In genomic region chr17:35822564-35822963, GRCm38 (mm10) we compare ENCODE assay signal across 8 mouse cellular contexts. TPM values are rescaled to one million over a fixed set of nuclear protein-coding genes. Genes with fewer than 3 reads are reported as not detected.
DNase-seq lines count a peak whose midpoint lies in the region; ATAC-seq and TF ChIP-seq lines count a peak whose summit lies in the region.

No protein-coding gene starts in this region.

- WGBS in heart, embryonic 15.5 days, result 2% methylated on average over 11 of the region's 11 CpGs
- 3% methylated on average over 11 of the region's 11 CpGs for WGBS in forebrain, embryonic 13.5 days
- WGBS in liver, embryonic 14.5 days (ENCODE audit: insufficient replicate concordance), result 2% methylated on average over 11 of the region's 11 CpGs

- TF ChIP-seq CTCF in ES-Bruce4 (IDR thresholded peaks at IDR 0.05; ENCODE audit: low read depth, low read length), result no peak
- TF ChIP-seq CTCF in liver, embryonic 14.5 days (IDR thresholded peaks at IDR 0.05; ENCODE audit: low read depth), result no peak

- TF ChIP-seq POLR2A in ES-Bruce4 (IDR thresholded peaks at IDR 0.05; ENCODE audit: insufficient read depth, low read length), result no peak

- H3K27me3 ChIP-seq in heart, embryonic 15.5 days, result no peaks in the 10 kb centered on the region
- no peaks in the 10 kb centered on the region for H3K27me3 ChIP-seq in ES-Bruce4 (ENCODE audit: control insufficient read depth, insufficient read depth, low read length, poor library complexity, severe bottlenecking)
- peaks cover 11% of the 10 kb centered on the region; the same call in 1 of the 2 replicates for H3K27me3 ChIP-seq in forebrain, embryonic 13.5 days
- H3K27me3 ChIP-seq in liver, embryonic 14.5 days (ENCODE audit: control insufficient read depth, insufficient read depth, low read length), result no peaks in the 10 kb centered on the region

- H3K4me2 ChIP-seq in heart, embryonic 15.5 days, result peak overlapping the region; percentile 82
- peak overlapping the region; percentile 96 for H3K4me2 ChIP-seq in forebrain, embryonic 13.5 days
- peak overlapping the region; percentile 97 for H3K4me2 ChIP-seq in liver, embryonic 14.5 days (ENCODE audit: low read depth)

- peaks cover 21% of the 10 kb centered on the region for H3K36me3 ChIP-seq in heart, embryonic 15.5 days
- H3K36me3 ChIP-seq in ES-Bruce4 (ENCODE audit: control insufficient read depth, insufficient read depth, low read length, poor library complexity, severe bottlenecking), result no peaks in the 10 kb centered on the region; the same call in 1 of the 2 replicates
- peaks cover 25% of the 10 kb centered on the region for H3K36me3 ChIP-seq in forebrain, embryonic 13.5 days (ENCODE audit: poor library complexity, severe bottlenecking)
- H3K36me3 ChIP-seq in liver, embryonic 14.5 days (replicated peaks; ENCODE audit: control insufficient read depth, insufficient read depth, low read depth), result peaks cover 5% of the 10 kb centered on the region

- DNase-seq in heart, postnatal 4 days, result no peak
- no peak for DNase-seq in liver, embryonic 14.5 days (ENCODE audit: low read depth in 3 of 3, low spot score in 3 of 3)
- DNase-seq in right cerebral cortex, postnatal 14 days, result no peak
- no peak for DNase-seq in spleen, postnatal 4 days (ENCODE audit: low spot score in 2 of 2)
- DNase-seq in layer of hippocampus, postnatal 36 days, result no peak

- H3K9ac ChIP-seq in heart, embryonic 15.5 days, result peak overlapping the region; percentile 78
- peak overlapping the region; percentile 77 for H3K9ac ChIP-seq in ES-Bruce4 (ENCODE audit: low read depth, poor library complexity, severe bottlenecking)
- peak overlapping the region; percentile 75 for H3K9ac ChIP-seq in forebrain, embryonic 13.5 days
- peak overlapping the region; percentile 82 for H3K9ac ChIP-seq in liver, embryonic 14.5 days (replicated peaks)

- H3K4me1 ChIP-seq in heart, embryonic 15.5 days (replicated peaks), result peaks cover 22% of the 10 kb centered on the region
- H3K4me1 ChIP-seq in ES-Bruce4 (ENCODE audit: control insufficient read depth, insufficient read depth, low read length), result peaks cover 2% of the 10 kb centered on the region
- peaks cover 35% of the 10 kb centered on the region for H3K4me1 ChIP-seq in forebrain, embryonic 13.5 days
- peaks cover 35 to 44% of the 10 kb centered on the region in 2 experiments for H3K4me1 ChIP-seq in liver, embryonic 14.5 days (replicated peaks; ENCODE audit: control insufficient read depth in 2 of 2, insufficient read depth in 2 of 2, low read length in 1 of 2)

- H3K27ac ChIP-seq in heart, embryonic 15.5 days, result peak overlapping the region; percentile 88
- no peak overlapping the region for H3K27ac ChIP-seq in ES-Bruce4 (ENCODE audit: insufficient read depth, low read length)
- H3K27ac ChIP-seq in forebrain, embryonic 13.5 days, result peak overlapping the region; percentile 59
- H3K27ac ChIP-seq in liver, embryonic 14.5 days, result peak overlapping the region; percentile 94

- no peaks in the 10 kb centered on the region for H3K9me3 ChIP-seq in heart, embryonic 15.5 days (replicated peaks)
- no peaks in the 10 kb centered on the region for H3K9me3 ChIP-seq in ES-Bruce4 (replicated peaks; ENCODE audit: control insufficient read depth, insufficient read depth, low read length, poor library complexity, severe bottlenecking)
- no peaks in the 10 kb centered on the region for H3K9me3 ChIP-seq in forebrain, embryonic 13.5 days (replicated peaks)
- no peaks in the 10 kb centered on the region for H3K9me3 ChIP-seq in liver, embryonic 14.5 days (ENCODE audit: control insufficient read depth, low read length)

- H3K4me3 ChIP-seq in heart, embryonic 15.5 days, result peak overlapping the region; percentile 75
- peak overlapping the region; percentile 83 for H3K4me3 ChIP-seq in ES-Bruce4 (ENCODE audit: low read depth, low read length)
- peak overlapping the region; percentile 64 for H3K4me3 ChIP-seq in forebrain, embryonic 13.5 days
- H3K4me3 ChIP-seq in liver, embryonic 14.5 days (ENCODE audit: insufficient read depth in 1 of 2, low read depth in 2 of 2, low read length in 2 of 2), result peak overlapping the region; percentile 89 to 94

- ATAC-seq in heart, embryonic 15.5 days (replicated peaks; ENCODE audit: insufficient number of reproducible peaks, insufficient read depth, low FRiP score, low read depth), result no peak
- ATAC-seq in forebrain, embryonic 13.5 days, result 0 out of 2 replicates have a peak, but pooled peaks have one; percentile 3
- no peak for ATAC-seq in liver, embryonic 14.5 days (ENCODE audit: insufficient read depth)

- TF ChIP-seq EP300 in ES-Bruce4 (IDR thresholded peaks at IDR 0.05; ENCODE audit: insufficient read depth, low read depth, low read length), result no peak
- no peak for TF ChIP-seq EP300 in liver, embryonic 14.5 days (IDR thresholded peaks at IDR 0.05; ENCODE audit: low read depth)

RNA-seq across cellular contexts. Expression of gene Flot1, which starts 0.5 kb away (rescaled TPM):
- 103 and 109 TPM in 2 replicates for polyA plus RNA-seq in heart, embryonic 15.5 days (2015; fragmentation: Nextera tagmentation; extraction: Ambion mirVana)
- total RNA-seq in heart, postnatal 4 days (2021), result 100 to 1,000 TPM in 1 of 2 experiments, 10 to 100 TPM in 1; 97.8 to 105 TPM
- polyA plus RNA-seq in ES-Bruce4 (2011; ENCODE audit: insufficient read depth, insufficient read length, low read depth, missing spikeins), result 46.8 and 47.4 TPM in 2 replicates
- 57.0 and 57.7 TPM in 2 replicates for polyA plus RNA-seq in forebrain, embryonic 13.5 days (2015; fragmentation: Nextera tagmentation; extraction: Ambion mirVana)
- 22.4 and 34.7 TPM in 2 replicates for polyA plus RNA-seq in liver, embryonic 14.5 days (2012; rRNA removed)
- 27.8 and 29.2 TPM in 2 replicates for polyA plus RNA-seq in liver, embryonic 14.5 days (2014; fragmentation: Nextera tagmentation; extraction: Ambion mirVana)
- 100 to 1,000 TPM; 124 to 132 TPM for total RNA-seq in layer of hippocampus, postnatal 36 days (2021)

RNA-seq across cellular contexts. Expression of gene Ier3, which starts 1.1 kb away (rescaled TPM):
- polyA plus RNA-seq in heart, embryonic 15.5 days (2015; fragmentation: Nextera tagmentation; extraction: Ambion mirVana), result 49.7 and 56.5 TPM in 2 replicates
- 10 to 100 TPM; 39.7 to 42.5 TPM for total RNA-seq in heart, postnatal 4 days (2021)
- 31.3 and 35.5 TPM in 2 replicates for polyA plus RNA-seq in ES-Bruce4 (2011; ENCODE audit: insufficient read depth, insufficient read length, low read depth, missing spikeins)
- polyA plus RNA-seq in forebrain, embryonic 13.5 days (2015; fragmentation: Nextera tagmentation; extraction: Ambion mirVana), result 4.5 and 5.2 TPM in 2 replicates
- polyA plus RNA-seq in liver, embryonic 14.5 days (2012; rRNA removed), result 10.2 and 11.0 TPM in 2 replicates
- 11.6 and 13.2 TPM in 2 replicates for polyA plus RNA-seq in liver, embryonic 14.5 days (2014; fragmentation: Nextera tagmentation; extraction: Ambion mirVana)
- 1 to 10 TPM; 4.2 to 6.5 TPM for total RNA-seq in layer of hippocampus, postnatal 36 days (2021)

RNA-seq across cellular contexts. Expression of gene Tubb5, which starts 15.5 kb away (rescaled TPM):
- 567 and 662 TPM in 2 replicates for polyA plus RNA-seq in heart, embryonic 15.5 days (2015; fragmentation: Nextera tagmentation; extraction: Ambion mirVana)
- total RNA-seq in heart, postnatal 4 days (2021), result 100 to 1,000 TPM; 908 to 913 TPM
- polyA plus RNA-seq in ES-Bruce4 (2011; ENCODE audit: insufficient read depth, insufficient read length, low read depth, missing spikeins), result 1,430 and 1,461 TPM in 2 replicates
- polyA plus RNA-seq in forebrain, embryonic 13.5 days (2015; fragmentation: Nextera tagmentation; extraction: Ambion mirVana), result 1,790 and 1,841 TPM in 2 replicates
- 460 and 467 TPM in 2 replicates for polyA plus RNA-seq in liver, embryonic 14.5 days (2012; rRNA removed)
- polyA plus RNA-seq in liver, embryonic 14.5 days (2014; fragmentation: Nextera tagmentation; extraction: Ambion mirVana), result 330 and 363 TPM in 2 replicates
- 100 to 1,000 TPM; 360 to 381 TPM for total RNA-seq in layer of hippocampus, postnatal 36 days (2021)

RNA-seq across cellular contexts. Expression of gene Mdc1, which starts 18.8 kb away (rescaled TPM):
- polyA plus RNA-seq in heart, embryonic 15.5 days (2015; fragmentation: Nextera tagmentation; extraction: Ambion mirVana), result 12.6 and 17.0 TPM in 2 replicates
- 10 to 100 TPM; 37.9 to 40.6 TPM for total RNA-seq in heart, postnatal 4 days (2021)
- polyA plus RNA-seq in ES-Bruce4 (2011; ENCODE audit: insufficient read depth, insufficient read length, low read depth, missing spikeins), result 131 and 147 TPM in 2 replicates
- 15.1 and 18.4 TPM in 2 replicates for polyA plus RNA-seq in forebrain, embryonic 13.5 days (2015; fragmentation: Nextera tagmentation; extraction: Ambion mirVana)
- 9.2 and 10.0 TPM in 2 replicates for polyA plus RNA-seq in liver, embryonic 14.5 days (2012; rRNA removed)
- polyA plus RNA-seq in liver, embryonic 14.5 days (2014; fragmentation: Nextera tagmentation; extraction: Ambion mirVana), result 6.3 and 9.1 TPM in 2 replicates
- total RNA-seq in layer of hippocampus, postnatal 36 days (2021), result 10 to 100 TPM; 13.1 to 19.5 TPM

RNA-seq across cellular contexts. Expression of gene Nrm, which starts 38.6 kb away (rescaled TPM):
- 38.7 and 46.2 TPM in 2 replicates for polyA plus RNA-seq in heart, embryonic 15.5 days (2015; fragmentation: Nextera tagmentation; extraction: Ambion mirVana)
- total RNA-seq in heart, postnatal 4 days (2021), result 10 to 100 TPM; 26.3 to 32.2 TPM
- polyA plus RNA-seq in ES-Bruce4 (2011; ENCODE audit: insufficient read depth, insufficient read length, low read depth, missing spikeins), result 32.9 and 35.3 TPM in 2 replicates
- polyA plus RNA-seq in forebrain, embryonic 13.5 days (2015; fragmentation: Nextera tagmentation; extraction: Ambion mirVana), result 41.3 and 47.9 TPM in 2 replicates
- 15.6 and 18.2 TPM in 2 replicates for polyA plus RNA-seq in liver, embryonic 14.5 days (2012; rRNA removed)
- 20.1 and 22.4 TPM in 2 replicates for polyA plus RNA-seq in liver, embryonic 14.5 days (2014; fragmentation: Nextera tagmentation; extraction: Ambion mirVana)
- 1 to 10 TPM; 1.5 to 2.2 TPM for total RNA-seq in layer of hippocampus, postnatal 36 days (2021)
